Mouse (Mus musculus) left cerebral cortex, adult 11 months (tissue): Measurements from ENCODE around the gene Fabp7.
A peak's percentile ranks its signal among the peaks of the same experiment; 100 is the strongest.

ENCODE experiments used
- DNase-seq: peaks from one replicate; pipeline ENCODE4 v3.0.0; 2022; ENCODE audit warnings: low spot score

Gene Fabp7

GRCm38 (mm10) chr10:57784876-57785150 is at the start of gene Fabp7:
TSS of gene Fabp7 (plus strand) at chr10:57784881.
- no peak for DNase-seq

- DNase-seq, result no peak
These were observed 43.9 kb upstream of the Fabp7 start for GRCm38 (mm10) chr10:57740733-57741132.

GRCm38 (mm10) chr10:57741351-57741750 is 43.3 kb upstream of the Fabp7 start:
- no peak for DNase-seq

- DNase-seq, result no peak
These were observed 41.6 kb upstream of the Fabp7 start for GRCm38 (mm10) chr10:57743045-57743444.

GRCm38 (mm10) chr10:57743606-57744016 is 41.1 kb upstream of the Fabp7 start:
- peak; percentile 17 for DNase-seq

- peak; percentile 5 for DNase-seq
These were observed 40.4 kb upstream of the Fabp7 start for GRCm38 (mm10) chr10:57744128-57744765.

- no peak for DNase-seq
These were observed 39.2 kb upstream of the Fabp7 start for GRCm38 (mm10) chr10:57745452-57745851.

- DNase-seq, result no peak
These were observed 37.6 kb upstream of the Fabp7 start for GRCm38 (mm10) chr10:57747127-57747526.

GRCm38 (mm10) chr10:57753343-57753742 is 31.3 kb upstream of the Fabp7 start:
- DNase-seq, result no peak

GRCm38 (mm10) chr10:57755201-57755736 is 29.4 kb upstream of the Fabp7 start:
- no peak for DNase-seq

- no peak for DNase-seq
These were observed 25.7 kb upstream of the Fabp7 start for GRCm38 (mm10) chr10:57758999-57759398.

- DNase-seq, result no peak
These were observed 24.0 kb upstream of the Fabp7 start for GRCm38 (mm10) chr10:57760694-57761093.

GRCm38 (mm10) chr10:57763044-57763443 is 21.6 kb upstream of the Fabp7 start:
- no peak for DNase-seq

- DNase-seq, result no peak
These were observed 1.2 kb upstream of the Fabp7 start for GRCm38 (mm10) chr10:57783289-57784130.

- peak; percentile 57 for DNase-seq
These were observed 378 bp upstream of the Fabp7 start for GRCm38 (mm10) chr10:57784131-57784875.

- no peak for DNase-seq
These were observed 871 bp downstream of the Fabp7 start for GRCm38 (mm10) chr10:57785552-57785951.

GRCm38 (mm10) chr10:57792957-57793356 is 8.3 kb downstream of the Fabp7 start:
- no peak for DNase-seq

GRCm38 (mm10) chr10:57794018-57794417 is 9.3 kb downstream of the Fabp7 start, which contains the start of gene Smpdl3a:
TSS of gene Smpdl3a (plus strand) at chr10:57794335.
- DNase-seq, result no peak

GRCm38 (mm10) chr10:57794491-57795461 is 10.1 kb downstream of the Fabp7 start:
- DNase-seq, result no peak

- DNase-seq, result no peak
These were observed 10.9 kb downstream of the Fabp7 start for GRCm38 (mm10) chr10:57795542-57795941.

- DNase-seq, result no peak
These were observed 11.4 kb downstream of the Fabp7 start for GRCm38 (mm10) chr10:57796057-57796456.
